In the genomic region with DNA sequence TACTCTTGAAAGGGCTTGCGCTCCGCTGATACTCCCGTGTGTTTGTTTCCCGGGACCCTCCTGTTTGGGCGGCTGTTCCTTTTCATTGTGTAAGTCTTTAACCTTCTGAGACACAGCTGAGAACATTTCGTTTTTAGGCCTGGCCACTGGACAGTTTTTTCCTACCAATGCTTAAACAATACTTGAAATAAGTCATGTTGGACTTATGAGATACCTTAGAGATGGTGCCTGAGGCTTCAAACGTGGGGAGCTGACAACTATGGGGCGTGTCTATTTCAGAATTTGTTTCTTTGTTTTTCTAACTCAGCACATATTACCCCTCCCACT, we compare ENCODE assay signal across 12 mouse cellular contexts.
DNase-seq lines count a peak whose midpoint lies in the region; ATAC-seq and TF ChIP-seq lines count a peak whose summit lies in the region.
"Had no signal": no experiment of that assay in that cellular context is flagged by ENCODE, and none has a peak within 500 bp of the region (broad histone marks: within the 10 kb centered on the region; RNA-seq: fewer than 3 reads in every experiment).

No protein-coding gene starts in this region.

- peak overlapping the region; percentile 39; the same call in 1 of the 2 replicates for H3K4me2 ChIP-seq in lung, embryonic 14.5 days
- 0 out of 2 replicates have a peak overlapping the region, but pooled peaks have one; percentile 15 for H3K4me2 ChIP-seq in forebrain, postnatal 0 days (ENCODE audit: low read depth)
- 0 out of 2 replicates have a peak overlapping the region, but pooled peaks have one; percentile 32 for H3K4me2 ChIP-seq in limb, embryonic 14.5 days (replicated peaks; ENCODE audit: low read depth, low read length, severe bottlenecking)
- H3K4me2 ChIP-seq in stomach, embryonic 14.5 days (replicated peaks; ENCODE audit: low read depth, low read length): peak overlapping the region; percentile 35

- 32% methylated on average over 8 of the region's 8 CpGs for WGBS in lung, embryonic 14.5 days
- 39% methylated on average over 8 of the region's 8 CpGs for WGBS in lung, adult 2 months
- 22% methylated on average over 8 of the region's 8 CpGs for WGBS in forebrain, postnatal 0 days
- WGBS in limb, embryonic 14.5 days: 46% methylated on average over 8 of the region's 8 CpGs
- WGBS in stomach, embryonic 14.5 days: 33% methylated on average over 8 of the region's 8 CpGs

- no peak overlapping the region for H3K27ac ChIP-seq in lung, embryonic 14.5 days (ENCODE audit: low read depth)
- no peak overlapping the region for H3K27ac ChIP-seq in forebrain, postnatal 0 days (ENCODE audit: low read depth, low read length)
- H3K27ac ChIP-seq in limb, embryonic 14.5 days (replicated peaks; ENCODE audit: low read depth, low read length): no peak overlapping the region
- H3K27ac ChIP-seq in stomach, embryonic 14.5 days (ENCODE audit: low read length): no peak overlapping the region
- H3K27ac ChIP-seq: layer of hippocampus, adult 2 months had no signal

- no peaks in the 10 kb centered on the region for H3K9me3 ChIP-seq in lung, embryonic 14.5 days (ENCODE audit: low read depth, low read length)
- no peaks in the 10 kb centered on the region for H3K9me3 ChIP-seq in forebrain, postnatal 0 days (ENCODE audit: low read length)
- no peaks in the 10 kb centered on the region for H3K9me3 ChIP-seq in limb, embryonic 14.5 days (ENCODE audit: control insufficient read depth, low read length)
- no peaks in the 10 kb centered on the region for H3K9me3 ChIP-seq in stomach, embryonic 14.5 days (ENCODE audit: control insufficient read depth, low read depth, low read length)
- H3K9me3 ChIP-seq: G1E had no signal

- H3K4me1 ChIP-seq in lung, embryonic 14.5 days (ENCODE audit: insufficient read depth): no peaks in the 10 kb centered on the region
- no peaks in the 10 kb centered on the region for H3K4me1 ChIP-seq in lung, adult 2 months (ENCODE audit: control insufficient read depth, insufficient read depth, low read length)
- no peaks in the 10 kb centered on the region for H3K4me1 ChIP-seq in forebrain, postnatal 0 days (ENCODE audit: insufficient read depth)
- peaks cover 14% of the 10 kb centered on the region for H3K4me1 ChIP-seq in limb, embryonic 14.5 days (ENCODE audit: control insufficient read depth, insufficient read depth, low read length)
- no peaks in the 10 kb centered on the region for H3K4me1 ChIP-seq in stomach, embryonic 14.5 days (ENCODE audit: control insufficient read depth, insufficient read depth, low read length)

- no peak for TF ChIP-seq CTCF in lung, embryonic 14.5 days (IDR thresholded peaks at IDR 0.05; ENCODE audit: low read depth)
- TF ChIP-seq CTCF in lung, adult 2 months (IDR thresholded peaks at IDR 0.05; ENCODE audit: insufficient read depth, low read length): no peak
- TF ChIP-seq CTCF in forebrain, postnatal 0 days (IDR thresholded peaks at IDR 0.05; ENCODE audit: low read depth): no peak

- no peak overlapping the region for H3K9ac ChIP-seq in lung, embryonic 14.5 days
- H3K9ac ChIP-seq in forebrain, postnatal 0 days: no peak overlapping the region
- no peak overlapping the region for H3K9ac ChIP-seq in limb, embryonic 14.5 days (ENCODE audit: low read depth, low read length, severe bottlenecking)
- H3K9ac ChIP-seq in stomach, embryonic 14.5 days (replicated peaks; ENCODE audit: low read depth, low read length): no peak overlapping the region

- peaks cover 16% of the 10 kb centered on the region; the same call in 1 of the 2 replicates for H3K27me3 ChIP-seq in lung, embryonic 14.5 days (ENCODE audit: insufficient read depth, low read length)
- peaks cover 28% of the 10 kb centered on the region for H3K27me3 ChIP-seq in forebrain, postnatal 0 days (ENCODE audit: insufficient read depth, low read length)
- peaks cover 6% of the 10 kb centered on the region; the same call in 1 of the 2 replicates for H3K27me3 ChIP-seq in limb, embryonic 14.5 days (ENCODE audit: control insufficient read depth, insufficient read depth, low read length)
- H3K27me3 ChIP-seq in stomach, embryonic 14.5 days (ENCODE audit: control insufficient read depth, insufficient read depth, low read length): peaks cover 9% of the 10 kb centered on the region; the same call in 1 of the 2 replicates

- no peak for TF ChIP-seq POLR2A in lung, adult 2 months (IDR thresholded peaks at IDR 0.05; ENCODE audit: borderline replicate concordance, extremely low read depth, low read depth, low read length)
- no peak for TF ChIP-seq POLR2A in limb, embryonic 14.5 days (IDR thresholded peaks at IDR 0.05; ENCODE audit: borderline replicate concordance, extremely low read depth, insufficient read depth, insufficient read length)

- no peak overlapping the region for H3K4me3 ChIP-seq in lung, embryonic 14.5 days (ENCODE audit: low read depth, low read length)
- H3K4me3 ChIP-seq in lung, adult 2 months (replicated peaks; ENCODE audit: extremely low read depth, low read depth, low read length): no peak overlapping the region
- no peak overlapping the region for H3K4me3 ChIP-seq in forebrain, postnatal 0 days (ENCODE audit: low read depth, low read length)
- H3K4me3 ChIP-seq in limb, embryonic 14.5 days (replicated peaks; ENCODE audit: low read length): no peak overlapping the region
- H3K4me3 ChIP-seq in stomach, embryonic 14.5 days (ENCODE audit: low read depth, low read length): peak overlapping the region; percentile 12; the same call in 1 of the 2 replicates
- H3K4me3 ChIP-seq: layer of hippocampus, adult 2 months had no signal

- ATAC-seq in lung, embryonic 14.5 days (ENCODE audit: insufficient read depth): no peak
- ATAC-seq in forebrain, postnatal 0 days: no peak
- no peak for ATAC-seq in limb, embryonic 14.5 days (ENCODE audit: low FRiP score, low read depth)
- no peak for ATAC-seq in stomach, embryonic 14.5 days (ENCODE audit: insufficient number of reproducible peaks, insufficient read depth, low FRiP score, low read depth)

- no peaks in the 10 kb centered on the region for H3K36me3 ChIP-seq in lung, embryonic 14.5 days (ENCODE audit: insufficient read depth)
- H3K36me3 ChIP-seq in forebrain, postnatal 0 days (ENCODE audit: insufficient read depth): no peaks in the 10 kb centered on the region
- H3K36me3 ChIP-seq in limb, embryonic 14.5 days (ENCODE audit: control insufficient read depth, insufficient read depth, low read length): no peaks in the 10 kb centered on the region
- H3K36me3 ChIP-seq in stomach, embryonic 14.5 days (ENCODE audit: control insufficient read depth, insufficient read depth, low read length): no peaks in the 10 kb centered on the region
- H3K36me3 ChIP-seq: G1E had no signal

- DNase-seq in lung, embryonic 14.5 days: no peak
- no peak for DNase-seq in lung, adult 2 months
- no peak for DNase-seq in forebrain, postnatal 0 days
- no peak for DNase-seq in limb, embryonic 14.5 days (ENCODE audit: low spot score)
- DNase-seq in cerebellum, postnatal 14 days: no peak
- no peak for DNase-seq in layer of hippocampus, postnatal 10 days (ENCODE audit: low spot score in 2 of 2)
- no peak for DNase-seq in natural killer cell, adult 2 months (ENCODE audit: low spot score in 2 of 2)
- DNase-seq: lung, postnatal 10 days; spleen, adult 18-20 months had no signal
